Mouse (Mus musculus) olfactory bulb, adult 2 months (tissue): ENCODE results near the gene Zfp365.

ENCODE experiments used
- CTCF ChIP-seq: fragments of 200-500 bp; IDR thresholded peaks from 2 replicates; pipeline ENCODE4 v1.5.1; 2012; ENCODE audit warnings: low read depth, mild to moderate bottlenecking, low read length, moderate library complexity; ENCODE audit not compliant: insufficient read depth
- POLR2A ChIP-seq: fragments of 200-500 bp; IDR thresholded peaks from 2 replicates; pipeline ENCODE4 v1.6.1; 2012; ENCODE audit warnings: mild to moderate bottlenecking, low read depth, low read length, moderate library complexity; ENCODE audit not compliant: insufficient read depth

- TF ChIP-seq POLR2A (no peak), CTCF (no peak)
Measured at GRCm38 (mm10) chr10:67912337-67912776, at the start of gene Zfp365.
